Mouse (Mus musculus): ENCODE results near the gene B4galt3. TPM values are rescaled to one million over a fixed set of nuclear protein-coding genes. Genes with fewer than 3 reads are reported as not detected.
"Not testable (repeated sequence)": the region's sequence is repeated elsewhere in the genome, so short reads cannot be mapped to it uniquely, and the experiment has no call there.

Gene B4galt3
- polyA plus RNA-seq, 1 experiment from 2014 or later, result 70.6 TPM

DNA sequence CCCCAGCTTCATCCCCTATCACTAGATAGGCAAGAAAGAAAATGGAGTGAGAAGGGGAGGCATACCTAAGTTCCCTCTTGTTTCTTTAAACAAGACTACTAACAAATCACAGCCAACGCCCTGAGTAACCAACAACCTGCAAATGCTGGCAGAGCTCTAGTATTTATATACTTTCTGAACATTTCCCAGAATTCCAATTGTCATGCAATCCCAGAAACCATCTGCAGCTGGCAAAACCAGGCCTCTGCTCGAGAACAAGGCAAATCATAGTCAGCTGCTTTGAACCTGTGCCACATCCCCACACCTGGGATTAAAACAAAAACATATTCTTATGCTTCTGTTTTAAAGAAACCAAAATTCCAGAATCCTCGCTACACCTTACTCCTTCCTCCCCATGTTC, 23.2 kb downstream of the B4galt3 start:
- 0 out of 2 replicates have a peak, but pooled peaks cover 2% of the 10 kb centered on the region for H3K36me3 ChIP-seq (ENCODE audit: control insufficient read depth, insufficient read depth, low read length)
- H3K4me2 ChIP-seq (ENCODE audit: low read depth), result peak overlapping the region; percentile 60
- H3K4me1 ChIP-seq (ENCODE audit: control insufficient read depth, insufficient read depth, low read length), result peaks cover 7% of the 10 kb centered on the region
- H3K27ac ChIP-seq (ENCODE audit: low read depth, low read length), result no peak overlapping the region
- no peak overlapping the region; the same call in 1 of the 2 replicates for H3K9ac ChIP-seq (ENCODE audit: low read length)
- WGBS, result 92% methylated on average over 3 of the region's 3 CpGs
- no peaks in the 10 kb centered on the region for H3K27me3 ChIP-seq (ENCODE audit: control insufficient read depth, insufficient read depth, low read length)
- DNase-seq (ENCODE audit: low spot score) (no peak), ATAC-seq (ENCODE audit: insufficient read depth, low FRiP score, low TSS enrichment) (no peak)
- no peak overlapping the region for H3K4me3 ChIP-seq (ENCODE audit: low read depth, low read length)
- H3K9me3 ChIP-seq (ENCODE audit: control insufficient read depth, low read length), result no peaks in the 10 kb centered on the region

DNA sequence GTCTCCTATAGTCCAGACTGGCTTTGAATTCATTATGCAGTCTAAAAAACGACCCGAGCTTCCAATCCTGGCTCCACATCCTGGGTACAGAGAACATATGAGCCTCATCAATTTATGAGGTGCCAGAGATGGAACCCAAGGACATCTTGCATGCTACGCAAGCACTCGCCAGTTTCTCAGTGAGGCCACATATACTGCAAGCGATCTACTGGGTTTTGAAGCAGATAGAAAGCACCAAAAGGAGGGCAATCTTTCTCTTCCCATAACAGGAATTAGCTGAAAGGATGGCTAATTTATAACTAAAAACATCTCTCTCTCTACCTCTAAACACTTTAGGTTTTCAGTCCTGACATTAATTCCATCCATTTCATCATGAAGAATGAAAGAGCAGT, 23.8 kb downstream of the B4galt3 start:
- WGBS, result 53% methylated on average over 5 of the region's 5 CpGs
- Histone ChIP-seq H3K4me1 (ENCODE audit: control insufficient read depth, insufficient read depth, low read length) (peaks cover 6% of the 10 kb centered on the region), H3K9ac (ENCODE audit: low read length) (peak overlapping the region; percentile 69), H3K9me3 (ENCODE audit: control insufficient read depth, low read length) (no peaks in the 10 kb centered on the region), H3K36me3 (ENCODE audit: control insufficient read depth, insufficient read depth, low read length) (0 out of 2 replicates have a peak, but pooled peaks cover 2% of the 10 kb centered on the region), H3K4me3 (ENCODE audit: low read depth, low read length) (peak overlapping the region; percentile 50), H3K27me3 (ENCODE audit: control insufficient read depth, insufficient read depth, low read length) (no peaks in the 10 kb centered on the region), H3K4me2 (ENCODE audit: low read depth) (peak overlapping the region; percentile 60), H3K27ac (ENCODE audit: low read depth, low read length) (no peak overlapping the region)
- ATAC-seq (ENCODE audit: insufficient read depth, low FRiP score, low TSS enrichment) (no peak), DNase-seq (ENCODE audit: low spot score) (no peak)

DNA sequence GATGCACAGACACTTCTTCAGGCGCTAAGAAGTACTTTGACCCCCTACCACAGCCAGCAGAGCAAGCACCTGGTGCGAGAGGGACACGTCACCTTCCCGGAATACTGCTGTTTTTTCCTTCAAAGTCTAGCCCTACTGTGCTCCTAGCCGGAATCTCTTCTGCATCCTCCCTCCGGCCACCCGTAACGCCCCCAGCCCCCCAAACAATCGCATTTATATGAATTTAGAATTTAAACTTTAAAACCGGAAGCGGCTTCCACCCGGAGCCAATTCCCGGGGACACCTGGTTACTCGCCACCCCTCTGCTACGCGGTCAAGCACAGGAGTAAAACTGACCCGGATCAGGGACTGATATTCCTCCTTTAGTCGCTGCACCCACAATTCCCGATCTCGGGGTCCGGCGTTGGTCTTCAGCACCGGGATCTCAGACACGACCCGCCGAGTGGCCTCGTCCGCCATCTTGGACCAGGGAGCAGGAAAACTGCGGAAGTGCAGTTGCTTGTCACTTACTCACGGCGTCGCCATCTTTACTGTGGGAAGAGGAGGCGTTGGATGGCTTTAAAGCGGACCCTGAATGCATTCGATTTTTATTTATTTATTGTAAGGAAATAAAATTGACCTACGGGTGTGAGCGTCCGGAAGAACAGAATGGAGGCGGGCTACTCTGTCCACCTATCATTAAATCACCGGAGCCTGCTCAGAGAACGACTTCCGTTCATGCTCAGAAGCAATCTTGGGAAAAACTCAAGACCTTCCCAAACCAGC, 24.4 kb downstream of the B4galt3 start, which contains the start of gene Ufc1:
Gene Ufc1 (minus strand): TSS at position 727 of the 765 bp plus-strand sequence.
- H3K27ac ChIP-seq (ENCODE audit: low read depth, low read length), result peak within 1 kb of the TSS; percentile 60
- no peaks in the 10 kb centered on the region for H3K27me3 ChIP-seq (ENCODE audit: control insufficient read depth, insufficient read depth, low read length)
- H3K9ac ChIP-seq (ENCODE audit: low read length), result peak within 1 kb of the TSS; percentile 69
- ATAC-seq (ENCODE audit: insufficient read depth, low FRiP score, low TSS enrichment), result peak; percentile 75; the same call in 1 of the 2 replicates
- 0 out of 2 replicates have a peak, but pooled peaks cover 2% of the 10 kb centered on the region for H3K36me3 ChIP-seq (ENCODE audit: control insufficient read depth, insufficient read depth, low read length)
- H3K4me2 ChIP-seq (ENCODE audit: low read depth), result peak within 1 kb of the TSS; percentile 60
- DNase-seq (ENCODE audit: low spot score), result peak; percentile 84
- H3K9me3 ChIP-seq (ENCODE audit: control insufficient read depth, low read length), result no peaks in the 10 kb centered on the region
- H3K4me1 ChIP-seq (ENCODE audit: control insufficient read depth, insufficient read depth, low read length), result peaks cover 6% of the 10 kb centered on the region
- under 1% methylated on average over 42 of the region's 42 CpGs for WGBS
- peak within 1 kb of the TSS; percentile 50 for H3K4me3 ChIP-seq (ENCODE audit: low read depth, low read length)

DNA sequence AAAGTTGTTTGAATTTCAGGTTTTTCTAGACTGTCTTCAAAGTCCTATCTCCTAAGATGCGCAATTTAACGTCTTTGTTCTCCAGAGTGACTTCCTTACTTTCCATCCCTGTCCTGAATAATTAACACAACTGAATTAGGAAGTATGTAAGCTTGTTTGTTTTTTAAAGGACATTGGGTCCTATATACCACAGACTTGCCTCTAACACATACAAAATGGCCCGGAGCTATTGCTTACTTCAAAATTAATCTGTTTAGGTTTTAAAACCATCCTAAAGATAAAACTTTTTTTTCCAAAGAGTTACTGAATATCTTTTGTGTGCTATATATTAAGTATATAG, 24.9 kb downstream of the B4galt3 start:
- H3K27me3 ChIP-seq (ENCODE audit: control insufficient read depth, insufficient read depth, low read length), result no peaks in the 10 kb centered on the region
- H3K4me2 ChIP-seq (ENCODE audit: low read depth), result peak overlapping the region; percentile 39
- H3K4me3 ChIP-seq (ENCODE audit: low read depth, low read length), result peak overlapping the region; percentile 50
- H3K4me1 ChIP-seq (ENCODE audit: control insufficient read depth, insufficient read depth, low read length), result peaks cover 6% of the 10 kb centered on the region
- DNase-seq (ENCODE audit: low spot score) (no peak), ATAC-seq (ENCODE audit: insufficient read depth, low FRiP score, low TSS enrichment) (0 out of 2 replicates have a peak, but pooled peaks have one; percentile 7)
- H3K27ac ChIP-seq (ENCODE audit: low read depth, low read length), result peak overlapping the region; percentile 60
- no peaks in the 10 kb centered on the region for H3K9me3 ChIP-seq (ENCODE audit: control insufficient read depth, low read length)
- H3K9ac ChIP-seq (ENCODE audit: low read length), result peak overlapping the region; percentile 69
- WGBS, result 23% methylated on average over 3 of the region's 3 CpGs
- no peaks in the 10 kb centered on the region for H3K36me3 ChIP-seq (ENCODE audit: control insufficient read depth, insufficient read depth, low read length)

DNA sequence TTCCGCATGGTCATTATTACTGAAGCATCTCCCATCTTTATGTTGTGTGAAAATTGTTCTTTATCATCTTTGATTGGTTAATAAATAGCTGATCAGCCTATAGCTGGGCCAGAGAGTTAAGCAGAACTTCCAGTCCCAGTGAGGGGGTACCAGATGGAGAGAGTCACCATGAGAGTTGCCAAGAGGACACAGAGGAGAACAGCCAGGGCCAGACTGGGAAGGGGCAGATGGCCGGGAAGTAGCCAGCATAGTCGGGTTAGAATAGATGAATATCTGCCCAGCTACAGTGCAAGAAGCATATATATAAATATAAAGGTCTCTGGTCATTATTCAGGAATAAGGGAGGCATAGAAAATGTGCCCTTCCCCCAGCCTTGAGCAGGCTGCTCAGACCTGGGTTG, 28.1 kb downstream of the B4galt3 start:
- no peak for ATAC-seq (ENCODE audit: insufficient read depth, low FRiP score, low TSS enrichment)
- no peak for DNase-seq (ENCODE audit: low spot score)
- H3K4me3 ChIP-seq (ENCODE audit: low read depth, low read length), result no peak overlapping the region
- H3K9ac ChIP-seq (ENCODE audit: low read length), result no peak overlapping the region
- no peak overlapping the region for H3K4me2 ChIP-seq (ENCODE audit: low read depth)
- H3K9me3 ChIP-seq (ENCODE audit: control insufficient read depth, low read length), result no peaks in the 10 kb centered on the region
- no peaks in the 10 kb centered on the region for H3K36me3 ChIP-seq (ENCODE audit: control insufficient read depth, insufficient read depth, low read length)
- peaks cover 6% of the 10 kb centered on the region for H3K4me1 ChIP-seq (ENCODE audit: control insufficient read depth, insufficient read depth, low read length)
- H3K27me3 ChIP-seq (ENCODE audit: control insufficient read depth, insufficient read depth, low read length), result no peaks in the 10 kb centered on the region
- 65% methylated on average over 3 of the region's 3 CpGs for WGBS
- no peak overlapping the region for H3K27ac ChIP-seq (ENCODE audit: low read depth, low read length)

DNA sequence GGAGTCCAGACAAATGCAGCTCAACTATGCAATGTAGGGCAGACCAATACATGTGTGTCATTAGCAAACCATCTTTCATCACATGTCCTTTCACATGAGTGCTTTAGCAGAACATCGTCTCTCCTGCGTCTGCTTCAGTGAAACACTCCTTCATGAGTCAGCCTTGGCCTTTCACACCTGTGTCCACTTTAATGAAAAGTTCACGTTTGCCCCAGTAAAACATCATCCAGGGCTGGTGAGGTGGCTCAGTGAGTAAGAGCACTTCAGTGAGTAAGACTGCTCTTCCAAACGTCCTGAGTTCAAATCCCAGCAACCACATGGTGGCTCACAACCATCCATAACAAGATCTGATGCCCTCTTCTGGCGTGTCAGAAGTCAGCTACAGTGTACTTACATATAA, 36.0 kb downstream of the B4galt3 start:
- H3K36me3 ChIP-seq (ENCODE audit: control insufficient read depth, insufficient read depth, low read length); H3K4me2 ChIP-seq (ENCODE audit: low read depth); H3K27ac ChIP-seq (ENCODE audit: low read depth, low read length); H3K4me3 ChIP-seq (ENCODE audit: low read depth, low read length); ATAC-seq (ENCODE audit: insufficient read depth, low FRiP score, low TSS enrichment); H3K4me1 ChIP-seq (ENCODE audit: control insufficient read depth, insufficient read depth, low read length); H3K27me3 ChIP-seq (ENCODE audit: control insufficient read depth, insufficient read depth, low read length); H3K9ac ChIP-seq (ENCODE audit: low read length); H3K9me3 ChIP-seq (ENCODE audit: control insufficient read depth, low read length); DNase-seq (ENCODE audit: low spot score): not testable (repeated sequence)
- WGBS, result 73% methylated on average over 5 of the region's 5 CpGs

DNA sequence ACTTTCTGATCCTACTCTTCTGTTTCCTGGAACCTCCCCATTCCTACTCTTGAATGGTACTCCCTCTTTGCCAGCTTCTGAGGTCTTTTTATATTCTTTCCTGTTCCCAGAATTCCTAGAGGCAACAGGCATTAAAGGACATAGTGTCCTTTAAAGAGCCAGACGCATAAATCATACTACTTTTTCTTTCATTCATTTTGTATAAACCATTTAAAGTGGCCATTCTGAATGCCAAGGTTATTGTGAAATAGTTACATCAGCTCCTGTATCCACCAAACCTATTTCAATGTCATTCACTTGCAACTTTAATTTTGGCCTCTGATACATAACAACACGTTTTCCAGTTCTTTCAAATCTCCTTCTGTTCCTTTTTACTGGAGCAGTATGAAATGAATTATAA, 39.2 kb downstream of the B4galt3 start:
- H3K36me3 ChIP-seq (ENCODE audit: control insufficient read depth, insufficient read depth, low read length), result no peaks in the 10 kb centered on the region
- no peak overlapping the region for H3K27ac ChIP-seq (ENCODE audit: low read depth, low read length)
- no peak overlapping the region for H3K4me3 ChIP-seq (ENCODE audit: low read depth, low read length)
- no peaks in the 10 kb centered on the region for H3K4me1 ChIP-seq (ENCODE audit: control insufficient read depth, insufficient read depth, low read length)
- DNase-seq (ENCODE audit: low spot score), result no peak
- no peaks in the 10 kb centered on the region for H3K9me3 ChIP-seq (ENCODE audit: control insufficient read depth, low read length)
- no peaks in the 10 kb centered on the region for H3K27me3 ChIP-seq (ENCODE audit: control insufficient read depth, insufficient read depth, low read length)
- no peak overlapping the region for H3K9ac ChIP-seq (ENCODE audit: low read length)
- H3K4me2 ChIP-seq (ENCODE audit: low read depth), result no peak overlapping the region
- 83% methylated on average over 2 of the region's 2 CpGs for WGBS
- ATAC-seq (ENCODE audit: insufficient read depth, low FRiP score, low TSS enrichment), result no peak

DNA sequence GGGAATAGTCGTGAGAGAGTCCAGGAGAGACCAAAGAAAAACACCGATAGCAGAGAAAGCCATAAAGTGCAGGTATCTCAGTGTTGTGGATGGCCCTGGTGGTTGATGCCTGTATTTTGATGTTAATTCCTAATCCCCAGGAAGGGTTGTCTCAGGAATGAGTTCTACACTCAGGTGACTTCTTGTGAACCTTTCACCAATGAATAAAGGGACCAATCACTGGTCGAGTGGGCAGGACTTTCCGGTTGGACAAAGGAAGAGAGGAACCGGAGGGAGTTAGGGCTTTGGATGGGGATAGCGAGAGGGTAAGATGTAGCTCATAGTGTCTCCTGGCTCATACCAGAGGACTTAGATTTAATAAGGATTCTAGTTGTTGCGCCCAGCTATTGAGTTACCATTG, 49.6 kb downstream of the B4galt3 start:
- Histone ChIP-seq H3K27ac (ENCODE audit: low read depth, low read length) (no peak overlapping the region), H3K27me3 (ENCODE audit: control insufficient read depth, insufficient read depth, low read length) (no peaks in the 10 kb centered on the region), H3K4me3 (ENCODE audit: low read depth, low read length) (no peak overlapping the region), H3K9ac (ENCODE audit: low read length) (no peak overlapping the region), H3K9me3 (ENCODE audit: control insufficient read depth, low read length) (no peaks in the 10 kb centered on the region), H3K4me1 (ENCODE audit: control insufficient read depth, insufficient read depth, low read length) (no peaks in the 10 kb centered on the region), H3K4me2 (ENCODE audit: low read depth) (no peak overlapping the region), H3K36me3 (ENCODE audit: control insufficient read depth, insufficient read depth, low read length) (no peaks in the 10 kb centered on the region)
- DNase-seq (ENCODE audit: low spot score) (no peak), ATAC-seq (ENCODE audit: insufficient read depth, low FRiP score, low TSS enrichment) (no peak)
- 13% methylated on average over 7 of the region's 7 CpGs for WGBS

DNA sequence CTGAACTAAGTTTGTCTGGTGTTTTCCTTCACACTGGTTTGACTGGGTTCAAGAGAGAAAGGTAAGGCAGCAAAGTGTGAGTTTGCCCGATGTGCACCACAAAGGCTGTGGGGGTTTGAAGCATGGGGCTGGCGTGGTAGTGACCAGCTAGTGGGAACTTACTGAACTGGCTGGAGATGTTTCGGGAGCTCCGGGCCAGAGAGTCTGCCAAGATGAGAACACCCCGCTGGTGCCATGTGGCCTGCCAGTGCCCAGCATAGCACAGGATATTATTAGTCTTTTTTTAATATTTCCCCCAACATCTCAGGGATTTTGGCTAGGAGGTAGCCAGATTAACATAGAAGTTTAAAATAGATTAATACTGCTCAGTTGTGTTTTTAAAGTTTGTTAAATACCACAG, 50.0 kb downstream of the B4galt3 start:
- no peaks in the 10 kb centered on the region for H3K4me1 ChIP-seq (ENCODE audit: control insufficient read depth, insufficient read depth, low read length)
- H3K4me3 ChIP-seq (ENCODE audit: low read depth, low read length), result no peak overlapping the region
- no peak overlapping the region for H3K4me2 ChIP-seq (ENCODE audit: low read depth)
- WGBS, result 15% methylated on average over 5 of the region's 5 CpGs
- H3K9me3 ChIP-seq (ENCODE audit: control insufficient read depth, low read length), result no peaks in the 10 kb centered on the region
- ATAC-seq (ENCODE audit: insufficient read depth, low FRiP score, low TSS enrichment) (no peak), DNase-seq (ENCODE audit: low spot score) (no peak)
- H3K9ac ChIP-seq (ENCODE audit: low read length), result no peak overlapping the region
- no peaks in the 10 kb centered on the region for H3K27me3 ChIP-seq (ENCODE audit: control insufficient read depth, insufficient read depth, low read length)
- no peak overlapping the region for H3K27ac ChIP-seq (ENCODE audit: low read depth, low read length)
- no peaks in the 10 kb centered on the region for H3K36me3 ChIP-seq (ENCODE audit: control insufficient read depth, insufficient read depth, low read length)
